Mouse (Mus musculus) heart, embryonic 11.5 days (tissue): Measurements from ENCODE around the gene Borcs5. TPM values are rescaled to one million over a fixed set of nuclear protein-coding genes. Genes with fewer than 3 reads are reported as not detected.
A peak's percentile ranks its signal among the peaks of the same experiment; 100 is the strongest.
"Not testable (repeated sequence)": the region's sequence is repeated elsewhere in the genome, so short reads cannot be mapped to it uniquely, and the experiment has no call there.

ENCODE experiments used
- ATAC-seq: fragments of 200-750 bp; cut with Nextera tagmentation; replicated peaks from 2 replicates; pipeline ENCODE4 v1.8.0; 2017; ENCODE audit warnings: moderate library complexity; ENCODE audit not compliant: insufficient number of reproducible peaks, low FRiP score, low TSS enrichment
- H3K27ac ChIP-seq: fragments of 300-500 bp; sonication (generic); 2 replicates; pipeline ENCODE4 v1.5.1; 2014; ENCODE audit warnings: mild to moderate bottlenecking, low read depth, low read length
- H3K27me3 ChIP-seq: fragments of 300-500 bp; sonication (generic); 2 replicates; pipeline ENCODE4 v1.6.1; 2014; ENCODE audit warnings: mild to moderate bottlenecking, low read length, mixed read lengths; ENCODE audit not compliant: control insufficient read depth, insufficient read depth
- H3K36me3 ChIP-seq: fragments of 300-500 bp; sonication (generic); 2 replicates; pipeline ENCODE4 v1.6.1; 2014; ENCODE audit warnings: mild to moderate bottlenecking, low read length, moderate library complexity, mixed read lengths; ENCODE audit not compliant: control insufficient read depth, insufficient read depth
- H3K4me1 ChIP-seq: fragments of 300-500 bp; sonication (generic); 2 replicates; pipeline ENCODE4 v1.6.1; 2014; ENCODE audit warnings: low read length; ENCODE audit not compliant: control insufficient read depth, insufficient read depth
- H3K4me2 ChIP-seq: fragments of 300-500 bp; sonication (generic); 2 replicates; pipeline ENCODE4 v1.6.1; 2014; ENCODE audit warnings: mild to moderate bottlenecking, moderate library complexity
- H3K4me3 ChIP-seq: fragments of 300-500 bp; sonication (generic); 2 replicates; pipeline ENCODE4 v1.5.1; 2014; ENCODE audit warnings: low read depth, low read length
- H3K9ac ChIP-seq: fragments of 300-500 bp; sonication (generic); 2 replicates; pipeline ENCODE4 v1.6.1; 2014; ENCODE audit warnings: mild to moderate bottlenecking, low read depth, low read length, moderate library complexity
- H3K9me3 ChIP-seq: fragments of 300-500 bp; sonication (generic); replicated peaks from 2 replicates; pipeline ENCODE4 v1.6.1; 2016; ENCODE audit warnings: low read length; ENCODE audit not compliant: control insufficient read depth
- WGBS: fragments of 180-500 bp; shearing (Covaris S2); extraction: QIAGEN DNeasy Blood & Tissue Kit; methylation state at CpG from one replicate; pipeline ENCODE4 v1.1.7; 2014; ENCODE audit not compliant: insufficient replicate concordance; 5-methylcytosine and 5-hydroxymethylcytosine counted together
- polyA plus RNA-seq: library from polyadenylated mRNA; unstranded; fragments of >200 nt; fragmentation: Nextera tagmentation; extraction: Ambion mirVana; gene quantifications from 2 replicates; pipeline ENCODE4 v1.2.1, GENCODE M21; 2014

Borcs5 gene
- polyA plus RNA-seq, 1 experiment from 2014 or later = 16.0 TPM

DNA sequence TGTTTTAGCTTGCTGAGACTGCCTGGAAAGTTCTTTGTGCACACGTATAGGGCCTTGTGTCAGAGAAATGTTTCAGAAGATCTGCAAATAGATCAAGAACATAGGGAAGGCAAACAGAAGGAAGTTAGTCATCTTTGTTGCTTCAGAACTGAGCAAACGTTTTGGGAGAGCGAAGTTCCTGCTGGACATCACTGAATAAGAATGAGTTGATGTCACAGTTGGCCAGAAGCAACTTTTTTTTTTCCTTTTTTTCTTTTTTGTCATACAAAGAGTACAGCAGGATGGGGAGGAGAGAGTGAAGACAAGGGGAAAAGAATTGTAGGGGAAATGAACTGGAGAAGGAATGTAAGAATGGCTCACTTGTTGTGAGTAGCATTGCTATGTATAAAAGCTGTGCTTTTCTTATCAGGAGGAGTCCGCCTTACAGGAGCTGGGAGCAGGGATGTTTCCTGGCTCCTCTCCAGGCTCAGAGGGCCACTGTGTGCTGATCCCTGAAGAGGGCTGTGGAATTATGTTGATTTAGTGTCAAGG, 31.6 kb downstream of the Borcs5 start:
- peak overlapping the region; percentile 18; the same call in 1 of the 2 replicates for H3K4me2 ChIP-seq
- peak overlapping the region; percentile 69 for H3K27ac ChIP-seq
- H3K9ac ChIP-seq = no peak overlapping the region
- 39% methylated on average over 4 of the region's 4 CpGs for WGBS
- peaks cover 22% of the 10 kb centered on the region for H3K4me1 ChIP-seq
- no peak overlapping the region for H3K4me3 ChIP-seq
- H3K27me3 ChIP-seq = no peaks in the 10 kb centered on the region
- ATAC-seq = peak; percentile 81
- H3K9me3 ChIP-seq = no peaks in the 10 kb centered on the region
- no peaks in the 10 kb centered on the region for H3K36me3 ChIP-seq

DNA sequence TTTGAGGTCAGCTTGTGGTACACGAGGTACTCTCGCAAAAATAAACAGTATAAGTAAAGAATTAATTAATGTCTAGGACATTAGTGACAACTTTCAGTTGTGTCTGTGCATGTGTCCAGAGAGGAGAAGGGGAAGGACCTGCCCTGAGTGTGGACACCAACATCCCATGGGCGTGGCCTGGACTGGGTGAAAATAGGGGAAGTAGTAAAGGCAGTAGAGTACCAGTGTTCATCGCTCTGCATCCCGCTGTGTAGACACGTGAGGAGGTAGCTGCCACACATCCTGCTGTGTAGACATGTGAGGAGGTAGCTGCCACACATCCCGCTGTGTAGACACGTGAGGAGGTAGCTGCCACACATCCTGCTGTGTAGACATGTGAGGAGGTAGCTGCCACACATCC, 34.4 kb downstream of the Borcs5 start:
- not testable (repeated sequence) for H3K36me3 ChIP-seq, ATAC-seq, H3K9ac ChIP-seq, H3K27me3 ChIP-seq, H3K9me3 ChIP-seq, H3K4me2 ChIP-seq, H3K4me3 ChIP-seq, H3K27ac ChIP-seq
- WGBS = 86% methylated on average over 8 of the region's 8 CpGs
- H3K4me1 ChIP-seq = peaks cover 19% of the 10 kb centered on the region

DNA sequence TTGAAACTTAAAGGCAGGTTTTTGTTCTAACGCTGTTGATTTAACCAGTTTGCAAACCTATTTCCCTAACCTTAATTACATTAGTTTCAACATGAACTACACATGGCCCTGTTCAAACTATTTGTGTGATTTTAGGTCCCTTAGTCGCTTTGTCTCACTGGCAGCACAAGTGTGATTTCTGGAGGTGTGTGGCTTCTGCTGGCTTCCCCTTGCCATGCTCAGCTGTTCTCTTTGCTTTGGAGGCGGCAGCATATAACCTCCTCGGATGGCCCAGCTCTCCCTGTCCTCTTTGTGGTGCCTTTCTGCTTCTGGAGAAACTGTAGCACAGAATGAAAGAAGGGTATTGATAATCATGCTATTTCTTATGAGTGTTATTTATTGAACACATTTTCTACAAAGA, 38.2 kb downstream of the Borcs5 start:
- no peaks in the 10 kb centered on the region for H3K9me3 ChIP-seq
- H3K4me2 ChIP-seq = no peak overlapping the region
- H3K27me3 ChIP-seq = no peaks in the 10 kb centered on the region
- H3K36me3 ChIP-seq = no peaks in the 10 kb centered on the region
- 79% methylated on average over 4 of the region's 4 CpGs for WGBS
- no peaks in the 10 kb centered on the region; the same call in 1 of the 2 replicates for H3K4me1 ChIP-seq
- no peak overlapping the region for H3K9ac ChIP-seq
- no peak overlapping the region for H3K27ac ChIP-seq
- no peak overlapping the region for H3K4me3 ChIP-seq
- no peak for ATAC-seq

- Histone ChIP-seq H3K4me3 (no peak overlapping the region), H3K9ac (no peak overlapping the region), H3K27me3 (no peaks in the 10 kb centered on the region), H3K36me3 (no peaks in the 10 kb centered on the region), H3K4me2 (no peak overlapping the region), H3K4me1 (no peaks in the 10 kb centered on the region), H3K27ac (no peak overlapping the region), H3K9me3 (no peaks in the 10 kb centered on the region)
- WGBS = 67% methylated on average over 3 of the region's 3 CpGs
- ATAC-seq = no peak
Observed at GRCm38 (mm10) chr6:134678037-134678436, 38.7 kb downstream of the Borcs5 start.

- H3K4me3 ChIP-seq, H3K9me3 ChIP-seq, H3K27me3 ChIP-seq, H3K27ac ChIP-seq, H3K4me2 ChIP-seq, H3K4me1 ChIP-seq, H3K36me3 ChIP-seq, ATAC-seq, H3K9ac ChIP-seq: not testable (repeated sequence)
- WGBS = 82% methylated on average over 4 of the region's 4 CpGs
Observed at GRCm38 (mm10) chr6:134679330-134679729, 40.0 kb downstream of the Borcs5 start.

DNA sequence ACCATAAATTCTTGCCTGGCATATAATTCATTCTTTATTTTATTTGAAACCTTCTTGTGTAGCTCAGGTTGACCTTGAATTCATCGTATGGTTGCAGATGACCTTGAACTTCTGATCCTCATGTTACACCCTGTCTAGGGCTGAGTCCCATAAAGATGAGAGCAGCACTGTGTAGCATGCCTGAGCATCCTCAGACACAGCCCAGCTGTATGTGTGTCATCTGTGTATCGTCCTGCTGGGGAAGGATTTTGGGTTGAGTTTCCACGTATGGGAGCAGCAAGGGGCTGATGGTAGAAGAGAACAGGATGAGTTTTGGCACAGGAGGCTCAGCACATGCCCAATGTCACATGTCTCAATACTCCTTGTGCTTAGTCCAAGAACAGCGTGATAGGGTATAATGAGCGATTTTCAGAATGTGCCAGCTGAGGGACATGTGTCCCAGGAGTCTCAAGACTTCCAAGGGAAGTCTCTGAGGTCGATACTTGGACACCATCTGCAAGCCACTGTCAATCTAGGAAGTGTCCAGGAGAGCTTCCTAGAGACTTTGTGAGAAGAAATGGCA, 45.1 kb downstream of the Borcs5 start:
- Histone ChIP-seq H3K4me2 (no peak overlapping the region), H3K4me1 (no peaks in the 10 kb centered on the region), H3K4me3 (no peak overlapping the region), H3K9ac (no peak overlapping the region), H3K9me3 (no peaks in the 10 kb centered on the region), H3K36me3 (no peaks in the 10 kb centered on the region), H3K27ac (no peak overlapping the region), H3K27me3 (no peaks in the 10 kb centered on the region)
- no peak for ATAC-seq
- 79% methylated on average over 6 of the region's 6 CpGs for WGBS

DNA sequence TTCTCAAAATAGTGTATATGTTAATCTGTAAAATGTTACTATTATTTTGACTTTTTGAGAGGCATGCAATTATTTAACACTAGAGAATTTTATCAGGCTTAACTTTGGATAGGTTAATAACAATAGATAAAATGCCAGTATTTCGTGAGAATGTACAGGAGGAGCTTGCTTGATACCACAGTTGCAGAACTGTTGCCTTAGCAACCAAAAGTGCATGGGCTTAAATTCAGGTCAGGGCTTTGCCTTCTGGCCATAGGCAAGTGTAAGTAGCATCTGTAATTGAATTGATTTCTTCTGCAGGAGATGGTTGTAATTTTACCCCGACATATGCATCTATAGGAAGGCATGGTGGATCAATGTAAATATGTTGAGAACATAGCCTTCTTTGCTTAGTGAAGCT, 45.7 kb downstream of the Borcs5 start:
- Histone ChIP-seq H3K27ac (no peak overlapping the region), H3K4me1 (no peaks in the 10 kb centered on the region), H3K9ac (no peak overlapping the region), H3K9me3 (no peaks in the 10 kb centered on the region), H3K4me3 (no peak overlapping the region), H3K36me3 (no peaks in the 10 kb centered on the region), H3K27me3 (no peaks in the 10 kb centered on the region), H3K4me2 (no peak overlapping the region)
- 69% methylated on average over 2 of the region's 2 CpGs for WGBS
- ATAC-seq = no peak

- Histone ChIP-seq H3K36me3 (no peaks in the 10 kb centered on the region), H3K9ac (no peak overlapping the region), H3K27me3 (no peaks in the 10 kb centered on the region), H3K4me1 (no peaks in the 10 kb centered on the region), H3K4me2 (no peak overlapping the region), H3K9me3 (no peaks in the 10 kb centered on the region), H3K4me3 (no peak overlapping the region), H3K27ac (no peak overlapping the region)
- no peak for ATAC-seq
- 84% methylated on average over 6 of the region's 6 CpGs for WGBS
Observed at GRCm38 (mm10) chr6:134685515-134685914, 46.2 kb downstream of the Borcs5 start.

GRCm38 (mm10) chr6:134694498-134694897, 55.2 kb downstream of the Borcs5 start:
- Histone ChIP-seq H3K4me3 (no peak overlapping the region), H3K36me3 (no peaks in the 10 kb centered on the region)
- no peak for ATAC-seq

More at GRCm38 (mm10) chr6:134694498-134694897, 55.2 kb downstream of the Borcs5 start:
- Histone ChIP-seq H3K9ac (no peak overlapping the region), H3K4me2 (no peak overlapping the region), H3K4me1 (no peaks in the 10 kb centered on the region), H3K27me3 (no peaks in the 10 kb centered on the region), H3K9me3 (no peaks in the 10 kb centered on the region), H3K27ac (no peak overlapping the region)
- 80% methylated on average over 6 of the region's 6 CpGs for WGBS
